Mouse (Mus musculus) sigmoid colon, adult 10 weeks (tissue): ENCODE results near the gene Fmo6. TPM values are rescaled to one million over a fixed set of nuclear protein-coding genes. Genes with fewer than 3 reads are reported as not detected.

Experiments used
- polyA plus RNA-seq: library from polyadenylated mRNA; stranded (reverse); fragments of 350-450 nt; fragmentation: Illumina TruSeq; extraction: RNeasy Lipid Tissue Mini Kit (QIAGEN cat#74804); gene quantifications from one replicate; pipeline ENCODE4 v1.2.3, GENCODE M21; 2014; ENCODE audit warnings: low read depth, low replicate concordance

Gene Fmo6
- polyA plus RNA-seq, result not detected

GRCm38 (mm10) chr1:162937415-162937814 lies at the start of gene Fmo6:
Gene Fmo6 (minus strand): TSS chr1:162937515.

GRCm38 (mm10) chr1:162984428-162984827 lies 47.1 kb upstream of the Fmo6 start, which contains the start of gene Fmo3:
Gene Fmo3 (minus strand): TSS chr1:162984528.

DNA sequence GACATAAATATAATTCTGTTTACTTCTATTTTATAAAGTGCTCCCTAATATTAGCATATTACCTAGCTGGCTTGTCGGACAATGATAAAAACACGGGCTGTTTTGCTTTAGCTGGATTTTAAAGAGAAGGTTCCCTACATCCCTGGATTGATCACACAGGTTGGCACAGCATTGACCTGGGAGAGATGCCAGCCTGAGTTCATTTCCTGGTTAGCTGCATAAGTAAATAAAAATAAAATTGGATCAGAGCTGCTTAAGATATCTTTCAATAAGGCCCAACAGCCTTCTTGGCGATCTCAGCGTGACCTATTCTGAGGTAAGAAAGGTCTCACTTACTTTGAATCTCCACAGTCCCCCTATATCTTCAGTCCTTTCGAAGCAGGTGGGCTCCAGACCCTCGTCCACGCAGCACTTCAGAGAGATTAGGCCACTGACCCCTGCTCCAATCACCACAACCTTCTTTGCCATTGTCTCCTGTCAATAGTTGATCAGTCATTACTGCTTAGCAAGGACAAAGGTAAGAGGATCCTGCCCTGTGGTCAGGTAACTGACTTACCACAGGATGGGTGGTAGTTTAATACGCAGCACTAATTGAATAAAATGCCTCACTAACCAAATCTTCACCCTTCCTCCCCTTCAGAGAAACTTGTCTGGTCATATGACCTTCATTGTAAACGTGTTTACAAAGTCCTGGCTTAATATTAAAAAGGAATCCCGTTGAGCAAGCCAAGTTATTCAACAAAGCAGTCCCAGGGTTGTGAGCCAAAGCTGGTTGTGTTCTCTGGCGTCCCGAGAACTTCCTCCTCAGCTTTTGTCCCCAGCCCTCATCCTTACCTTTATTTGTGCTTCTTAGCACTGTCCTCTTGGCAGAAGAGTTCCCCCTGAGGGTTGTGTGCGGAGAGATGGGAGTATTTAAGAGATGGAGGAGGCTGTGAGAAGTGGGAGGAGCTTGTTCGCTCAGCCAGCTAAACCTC lies 39.2 kb downstream of the Fmo6 start, which contains the start of gene Fmo2:
Gene Fmo2 (minus strand): TSS at position 889 of the 974 bp plus-strand sequence.

Other genes with a start within 250 kb of the Fmo6 start
- gene Prrc2c, start 197.0 kb downstream of the Fmo6 start, polyA plus RNA-seq, result 81.9 TPM
- 18.5 TPM for gene Fmo4, start 123.5 kb downstream of the Fmo6 start, polyA plus RNA-seq
- 36.3 TPM for gene Fmo1, start 70.9 kb downstream of the Fmo6 start, polyA plus RNA-seq
- gene Fmo2, start 38.8 kb downstream of the Fmo6 start, polyA plus RNA-seq, result 102 TPM
- gene Fmo3, start 47.0 kb upstream of the Fmo6 start, polyA plus RNA-seq, result not detected
- not detected for gene Mroh9, start 148.2 kb upstream of the Fmo6 start, polyA plus RNA-seq